Mouse (Mus musculus): ENCODE measurements at regions not wholly inside any gene's neighbourhood (a gene's known extent, or its start where the extent isn't known, plus 50 kb on each side); places are given as distances from the start of the nearest gene placed in this dataset.
"Not testable (repeated sequence)": the region's sequence is repeated elsewhere in the genome, so short reads cannot be mapped to it uniquely, and the experiment has no call there.

- not testable (repeated sequence) for DNase-seq (ENCODE audit: low spot score in 2 of 2)
Measured at GRCm38 (mm10) chr5:3244067-3244466, 97.2 kb upstream of the Cdk6 start.

- DNase-seq (ENCODE audit: low spot score in 2 of 2) = no peak
Measured at GRCm38 (mm10) chr5:3247333-3247732, 94.0 kb upstream of the Cdk6 start.

- DNase-seq (ENCODE audit: low spot score in 2 of 2) = no peak
Measured at GRCm38 (mm10) chr5:3250273-3250672, 91.0 kb upstream of the Cdk6 start.

DNA sequence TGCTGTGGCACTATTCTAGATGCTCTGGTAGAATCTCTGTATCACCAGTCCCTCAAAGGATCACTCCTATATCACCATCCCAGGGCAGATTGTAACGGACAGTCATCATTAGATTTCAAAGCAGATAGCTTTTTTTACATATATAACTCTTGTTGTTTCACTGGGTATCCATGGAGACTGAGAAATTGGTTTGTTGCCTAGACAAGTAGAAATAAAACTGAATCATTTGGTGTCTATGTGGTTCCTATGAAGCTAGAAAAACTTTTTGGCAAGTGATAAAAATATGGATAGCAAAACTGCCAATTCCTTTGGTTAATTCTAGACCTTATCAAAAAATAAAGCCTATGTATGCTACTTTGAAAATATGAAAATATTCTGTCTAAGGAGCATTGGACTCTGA lies 81.0 kb upstream of the Cdk6 start:
- DNase-seq (ENCODE audit: low spot score in 2 of 2) = no peak

- not testable (repeated sequence) for DNase-seq (ENCODE audit: low spot score in 2 of 2)
Measured at GRCm38 (mm10) chr5:3264988-3265738, 76.1 kb upstream of the Cdk6 start.

- no peak for DNase-seq (ENCODE audit: low spot score in 2 of 2)
Measured at GRCm38 (mm10) chr5:3267021-3267420, 74.3 kb upstream of the Cdk6 start.

GRCm38 (mm10) chr5:3269760-3270159 lies 71.5 kb upstream of the Cdk6 start:
- DNase-seq (ENCODE audit: low spot score in 2 of 2) = no peak

- not testable (repeated sequence) for DNase-seq (ENCODE audit: low spot score in 2 of 2)
Measured at GRCm38 (mm10) chr5:3273140-3273539, 68.1 kb upstream of the Cdk6 start.

- DNase-seq (ENCODE audit: low spot score in 2 of 2) = not testable (repeated sequence)
Measured at GRCm38 (mm10) chr5:3277241-3277640, 64.0 kb upstream of the Cdk6 start.

GRCm38 (mm10) chr5:3278956-3279355 lies 62.3 kb upstream of the Cdk6 start:
- DNase-seq (ENCODE audit: low spot score in 2 of 2) = not testable (repeated sequence)

GRCm38 (mm10) chr5:3281911-3282506 lies 59.3 kb upstream of the Cdk6 start:
- not testable (repeated sequence) for DNase-seq (ENCODE audit: low spot score in 2 of 2)

GRCm38 (mm10) chr5:3283083-3283482 lies 58.2 kb upstream of the Cdk6 start:
- no peak for DNase-seq (ENCODE audit: low spot score in 2 of 2)

- DNase-seq (ENCODE audit: low spot score in 2 of 2) = not testable (repeated sequence)
Measured at GRCm38 (mm10) chr5:3284335-3284734, 57.0 kb upstream of the Cdk6 start.

DNA sequence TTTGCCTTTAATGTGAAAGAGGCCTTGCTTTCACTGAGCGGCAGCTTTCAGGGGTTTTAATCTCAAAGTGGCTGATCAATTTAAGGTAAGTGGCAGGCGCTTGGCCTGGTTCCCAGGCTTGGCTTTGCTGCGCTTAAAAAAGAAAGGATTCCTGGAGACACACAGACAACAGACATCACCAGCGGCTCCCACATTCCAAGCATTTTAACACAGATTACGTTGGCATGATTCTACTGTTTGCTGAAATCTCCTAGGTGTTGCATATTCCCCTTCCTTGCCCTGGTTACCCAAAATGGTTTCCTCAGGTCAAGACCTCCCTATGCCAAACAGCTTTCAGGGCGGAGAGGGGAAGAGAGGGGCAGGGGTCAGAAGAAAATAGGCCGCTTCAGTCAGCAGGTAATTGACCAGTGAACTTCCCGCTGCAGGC lies 51.3 kb upstream of the Cdk6 start:
- DNase-seq (ENCODE audit: low spot score in 2 of 2) = peak in 1 of 2 experiments; percentile 24

All from heart, adult 9 months (tissue).